Comparison of ENCODE assay signal across 8 mouse cellular contexts in the genomic region with DNA sequence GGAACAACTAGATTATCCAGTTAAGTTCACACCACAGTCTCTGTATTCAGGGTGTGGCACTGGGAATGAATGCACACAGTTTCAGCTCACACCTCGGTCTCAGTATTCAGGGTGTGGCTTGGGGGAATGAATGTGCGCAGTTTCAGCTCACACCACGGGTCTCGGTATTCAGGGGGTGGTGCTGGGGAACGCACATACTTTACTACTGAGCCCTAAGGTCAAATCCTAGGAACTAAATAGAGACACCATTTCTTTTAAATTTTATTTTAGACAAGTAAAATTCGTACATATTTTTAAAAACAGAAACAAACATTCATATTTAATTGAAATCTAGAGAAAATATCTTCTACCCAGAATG. TPM values are rescaled to one million over a fixed set of nuclear protein-coding genes. Genes with fewer than 3 reads are reported as not detected.
DNase-seq lines count a peak whose midpoint lies in the region; ATAC-seq and TF ChIP-seq lines count a peak whose summit lies in the region.

No protein-coding gene starts in this region.

- ATAC-seq in hindbrain, embryonic 14.5 days (ENCODE audit: low FRiP score): no peak
- 0 out of 2 replicates have a peak, but pooled peaks have one; percentile 3 for ATAC-seq in midbrain, embryonic 15.5 days (replicated peaks)
- no peak for ATAC-seq in cerebellum, adult (ENCODE audit: insufficient number of reproducible peaks, low FRiP score, low TSS enrichment)

- DNase-seq in kidney, adult 2 months: no peak
- no peak for DNase-seq in kidney, adult 8-10 months
- peak; percentile 48 for DNase-seq in T-cell, adult 2 months (ENCODE audit: low spot score)
- DNase-seq in hindbrain, embryonic 14.5 days (ENCODE audit: low spot score): no peak
- no peak for DNase-seq in kidney, adult 9 months
- DNase-seq in lung, postnatal 25 days (ENCODE audit: low spot score): no peak

- 0 out of 2 replicates have a peak overlapping the region, but pooled peaks have one; percentile 16 for H3K9ac ChIP-seq in hindbrain, embryonic 14.5 days
- H3K9ac ChIP-seq in midbrain, embryonic 15.5 days: no peak overlapping the region

- no peaks in the 10 kb centered on the region for H3K9me3 ChIP-seq in hindbrain, embryonic 14.5 days (ENCODE audit: control insufficient read depth, low read length)
- H3K9me3 ChIP-seq in midbrain, embryonic 15.5 days: no peaks in the 10 kb centered on the region

- no peak for TF ChIP-seq CTCF in kidney, adult 2 months (conservative IDR thresholded peaks at IDR 0.05; ENCODE audit: insufficient read depth, insufficient read length, low read depth, low read length)

- no peaks in the 10 kb centered on the region for H3K36me3 ChIP-seq in kidney, adult 2 months (ENCODE audit: control insufficient read depth, insufficient read depth, low read length)
- peaks cover 13% of the 10 kb centered on the region for H3K36me3 ChIP-seq in hindbrain, embryonic 14.5 days (replicated peaks; ENCODE audit: control insufficient read depth, insufficient read depth)
- H3K36me3 ChIP-seq in midbrain, embryonic 15.5 days (replicated peaks): no peaks in the 10 kb centered on the region

- no peak for TF ChIP-seq POLR2A in kidney, adult 2 months (IDR thresholded peaks at IDR 0.05; ENCODE audit: low read depth, low read length)

- 25% methylated on average over 6 of the region's 6 CpGs for WGBS in kidney, adult 2 months
- whole genome bisulfite sequencing in hindbrain, embryonic 14.5 days: 36% methylated on average over 6 of the region's 6 CpGs
- WGBS in midbrain, embryonic 15.5 days: 44% methylated on average over 6 of the region's 6 CpGs

- H3K4me2 ChIP-seq in hindbrain, embryonic 14.5 days (replicated peaks): peak overlapping the region; percentile 26
- peak overlapping the region; percentile 17; the same call in 1 of the 2 replicates for H3K4me2 ChIP-seq in midbrain, embryonic 15.5 days

- H3K27me3 ChIP-seq in kidney, adult 2 months (replicated peaks; ENCODE audit: control insufficient read depth, insufficient read depth, low read length): no peaks in the 10 kb centered on the region
- no peaks in the 10 kb centered on the region for H3K27me3 ChIP-seq in hindbrain, embryonic 14.5 days (ENCODE audit: control insufficient read depth, insufficient read depth, low read length)
- H3K27me3 ChIP-seq in midbrain, embryonic 15.5 days (replicated peaks): no peaks in the 10 kb centered on the region

- peak overlapping the region; percentile 42 for H3K27ac ChIP-seq in kidney, adult 2 months (ENCODE audit: insufficient read depth, low read depth, low read length)
- peak overlapping the region; percentile 49; the same call in 1 of the 2 replicates for H3K27ac ChIP-seq in hindbrain, embryonic 14.5 days
- peak overlapping the region; percentile 61 for H3K27ac ChIP-seq in midbrain, embryonic 15.5 days

- H3K4me3 ChIP-seq in kidney, adult 2 months (ENCODE audit: insufficient read depth, low read depth, low read length): no peak overlapping the region
- H3K4me3 ChIP-seq in hindbrain, embryonic 14.5 days (replicated peaks; ENCODE audit: low read length): no peak overlapping the region
- H3K4me3 ChIP-seq in midbrain, embryonic 15.5 days: no peak overlapping the region

- H3K4me1 ChIP-seq in kidney, adult 2 months (ENCODE audit: control insufficient read depth, insufficient read depth, low read length): peaks cover 59% of the 10 kb centered on the region
- peaks cover 71% of the 10 kb centered on the region for H3K4me1 ChIP-seq in hindbrain, embryonic 14.5 days (replicated peaks; ENCODE audit: control insufficient read depth, insufficient read depth, low read length)
- peaks cover 84% of the 10 kb centered on the region for H3K4me1 ChIP-seq in midbrain, embryonic 15.5 days

RNA-seq across cellular contexts. Expression of a gene that starts 18.0 kb away (rescaled TPM):
- 18.8 and 19.8 TPM in 2 replicates for polyA plus RNA-seq in kidney, adult 2 months (2012; rRNA removed)
- 118 and 128 TPM in 2 replicates for polyA plus RNA-seq in hindbrain, embryonic 14.5 days (2014; fragmentation: Nextera tagmentation; extraction: Ambion mirVana)
- polyA plus RNA-seq in midbrain, embryonic 15.5 days (2015; fragmentation: Nextera tagmentation; extraction: Ambion mirVana): 181 and 182 TPM in 2 replicates
